Mouse (Mus musculus) G1E (cell line): ENCODE measurements around the gene Jph2.

Experiments
- CTCF ChIP-seq: IDR thresholded peaks from 2 replicates; pipeline ENCODE4 v1.5.1; 2012; ENCODE audit warnings: low read depth, low read length, inconsistent platforms, mixed read lengths
- GATA1 ChIP-seq: IDR thresholded peaks from 2 replicates; pipeline ENCODE4 v1.6.1; 2012; ENCODE audit warnings: borderline replicate concordance, low read length, inconsistent platforms, mixed read lengths
- TAL1 ChIP-seq: conservative IDR thresholded peaks from 2 replicates; pipeline ENCODE4 v1.6.1; 2012; ENCODE audit warnings: low read depth, low read length, inconsistent platforms, mixed read lengths

DNA sequence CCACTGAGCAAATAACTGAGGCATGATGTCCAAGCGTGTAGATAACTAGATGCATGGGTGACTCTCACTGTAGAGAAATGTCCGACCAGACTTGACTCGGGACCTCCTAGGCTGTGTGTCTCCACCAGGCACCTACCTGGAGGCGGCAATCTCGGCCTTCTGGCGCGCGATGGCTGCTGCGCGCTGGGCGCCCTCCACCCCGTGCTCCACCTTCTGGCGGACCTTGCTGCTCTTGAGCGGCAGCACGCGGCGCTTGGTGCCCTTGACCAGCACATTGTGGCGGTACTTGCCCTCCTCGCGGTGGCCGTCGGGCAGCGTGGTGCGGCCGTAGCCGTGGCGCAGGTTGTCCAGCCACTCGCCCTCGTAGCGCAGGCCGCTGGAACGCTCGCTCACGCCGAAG lies 22.3 kb downstream of the Jph2 start:
- TF ChIP-seq CTCF, result no peak
- TF ChIP-seq TAL1, result no peak
- no peak for TF ChIP-seq GATA1
